Mouse (Mus musculus): Measurements from ENCODE around the gene Ppp4r3a.

- no peak for TF ChIP-seq MAX (IDR thresholded peaks at IDR 0.05; ENCODE audit: low read depth)
- TF ChIP-seq MYOD1 (IDR thresholded peaks at IDR 0.05; ENCODE audit: control insufficient read depth in 1 of 3, insufficient read length in 2 of 3, low read depth in 2 of 3): no peak
- no peak for TF ChIP-seq E2F4 (IDR thresholded peaks at IDR 0.05; ENCODE audit: insufficient read depth)
- no peak for TF ChIP-seq POLR2A (IDR thresholded peaks at IDR 0.05; ENCODE audit: insufficient read length, low read depth)
- TF ChIP-seq TCF3 (IDR thresholded peaks at IDR 0.05; ENCODE audit: insufficient read length, low read depth): no peak
- TF ChIP-seq USF1 (IDR thresholded peaks at IDR 0.05; ENCODE audit: low read depth): no peak
- no peak for TF ChIP-seq REST (IDR thresholded peaks at IDR 0.05; ENCODE audit: insufficient read depth, insufficient read length)
- no peak for TF ChIP-seq POLR2AphosphoS2 (IDR thresholded peaks at IDR 0.05; ENCODE audit: insufficient read length, low read depth)
- no peak for TF ChIP-seq TCF12 (IDR thresholded peaks at IDR 0.05; ENCODE audit: insufficient read depth, poor library complexity, severe bottlenecking)
- no peak for TF ChIP-seq CEBPB (IDR thresholded peaks at IDR 0.05; ENCODE audit: insufficient read depth, poor library complexity, severe bottlenecking)
- TF ChIP-seq MYOG (IDR thresholded peaks at IDR 0.05; ENCODE audit: control insufficient read depth in 1 of 3, insufficient read depth in 1 of 3, insufficient read length in 2 of 3, low read depth in 2 of 3): no peak
- no peak for TF ChIP-seq SRF (IDR thresholded peaks at IDR 0.05; ENCODE audit: control insufficient read depth, insufficient read length, low read depth)
These were observed 73.2 kb downstream of the Ppp4r3a start for GRCm38 (mm10) chr12:101010148-101010920.

Data from myocyte (in vitro differentiated cells).